Mouse (Mus musculus) retina, adult 2 months (tissue): ENCODE measurements around the gene Hist1h3e.

Experiments used
- DNase-seq: peaks from one replicate; pipeline ENCODE4 v3.0.0-alpha.2; 2012; ENCODE audit warnings: low read depth, low spot score

Hist1h3e gene

DNA sequence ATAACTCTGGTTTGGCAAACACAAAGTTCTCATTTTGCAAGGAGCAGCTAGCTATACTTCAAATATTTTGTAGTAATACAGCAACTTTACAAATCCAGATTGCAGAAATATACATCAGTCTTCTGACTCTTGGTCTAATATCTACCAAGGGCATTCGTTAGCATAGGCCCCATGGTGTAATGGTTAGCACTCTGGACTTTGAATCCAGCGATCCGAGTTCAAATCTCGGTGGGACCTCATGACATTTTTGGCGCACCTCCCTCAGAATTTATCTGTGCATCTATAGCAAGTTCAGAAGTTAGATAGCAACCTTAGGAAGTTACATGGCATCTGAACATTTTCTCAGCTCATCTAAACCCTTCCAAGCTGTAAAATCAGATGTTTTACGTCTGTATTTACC, 43.3 kb downstream of the Hist1h3e start:
- DNase-seq = no peak

DNA sequence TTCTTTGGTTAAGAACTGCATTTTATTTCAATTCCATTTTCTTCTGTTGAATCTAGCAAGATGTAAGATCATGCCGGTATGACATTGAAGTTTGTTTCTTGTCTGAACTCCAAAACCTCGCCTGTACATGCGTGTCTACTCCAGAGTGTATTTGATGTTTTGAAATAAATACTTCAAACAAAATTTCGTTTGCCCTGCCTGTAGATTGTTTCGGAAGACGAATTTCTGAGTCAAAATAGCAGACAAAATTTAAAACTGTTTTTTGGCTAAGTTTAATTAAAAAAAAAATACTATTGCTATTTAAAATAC, 43.9 kb downstream of the Hist1h3e start:
- no peak for DNase-seq

DNA sequence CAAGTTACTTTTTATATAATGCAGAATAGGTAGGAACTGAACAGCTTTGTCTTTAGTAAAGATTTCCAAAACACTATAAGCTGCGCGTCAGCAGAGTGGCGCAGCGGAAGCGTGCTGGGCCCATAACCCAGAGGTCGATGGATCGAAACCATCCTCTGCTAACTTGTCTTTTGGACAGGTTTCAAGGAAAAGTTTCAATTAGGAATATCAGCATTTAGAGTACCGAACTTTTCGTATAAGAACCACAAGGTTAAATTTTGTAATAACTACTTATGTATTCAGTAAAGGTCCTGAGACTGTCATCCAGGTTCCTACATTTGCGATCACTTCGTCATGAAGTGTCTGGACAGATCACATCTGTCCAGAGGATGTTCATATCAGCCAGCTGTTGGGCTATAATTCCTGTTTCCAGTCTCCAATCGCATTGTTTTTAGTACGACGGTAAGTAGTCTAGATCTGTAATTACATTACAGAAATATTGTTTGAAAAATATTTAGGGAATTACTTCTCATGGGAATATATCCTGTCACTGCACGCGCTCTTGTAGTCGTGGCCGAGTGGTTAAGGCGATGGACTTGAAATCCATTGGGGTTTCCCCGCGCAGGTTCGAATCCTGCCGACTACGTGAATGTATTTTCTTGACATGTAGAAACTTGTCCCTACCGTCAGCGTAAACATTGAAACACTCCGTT, 44.4 kb downstream of the Hist1h3e start:
- DNase-seq = peak; percentile 72

DNA sequence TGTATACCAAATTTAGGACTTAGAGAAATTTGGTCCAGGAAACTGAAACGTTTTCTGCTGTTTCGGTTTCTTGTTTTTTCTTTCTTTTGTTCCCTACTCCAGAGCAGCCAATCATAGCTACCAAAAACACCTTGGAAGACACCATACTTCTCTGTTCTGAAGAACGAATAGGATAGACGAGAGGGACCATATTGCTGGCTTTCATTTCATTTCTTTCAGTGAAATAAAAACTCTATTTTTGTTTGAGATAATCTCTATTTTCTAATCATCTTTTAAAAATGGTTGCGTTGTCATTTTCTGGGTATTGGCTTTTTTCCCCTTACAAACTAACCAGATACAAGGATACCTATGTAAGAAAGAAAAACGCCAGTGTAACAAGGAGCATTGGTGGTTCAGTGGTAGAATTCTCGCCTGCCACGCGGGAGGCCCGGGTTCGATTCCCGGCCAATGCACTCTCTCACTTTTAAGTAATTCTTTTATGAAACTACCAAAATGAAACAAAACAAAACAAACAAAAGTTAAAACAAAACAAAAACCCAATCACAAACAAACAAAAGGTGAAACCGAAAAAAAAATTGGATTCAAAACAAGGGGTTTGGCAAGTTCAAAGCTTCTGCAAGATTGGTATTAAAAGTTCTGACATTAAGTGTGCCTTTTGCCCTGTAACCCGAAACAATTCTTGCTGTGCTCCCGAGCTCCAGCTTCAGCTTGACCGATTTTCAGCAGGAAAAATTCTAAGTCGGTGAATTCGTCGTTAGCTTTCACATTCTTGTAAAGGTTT, 45.2 kb downstream of the Hist1h3e start:
- DNase-seq = peak; percentile 64

DNA sequence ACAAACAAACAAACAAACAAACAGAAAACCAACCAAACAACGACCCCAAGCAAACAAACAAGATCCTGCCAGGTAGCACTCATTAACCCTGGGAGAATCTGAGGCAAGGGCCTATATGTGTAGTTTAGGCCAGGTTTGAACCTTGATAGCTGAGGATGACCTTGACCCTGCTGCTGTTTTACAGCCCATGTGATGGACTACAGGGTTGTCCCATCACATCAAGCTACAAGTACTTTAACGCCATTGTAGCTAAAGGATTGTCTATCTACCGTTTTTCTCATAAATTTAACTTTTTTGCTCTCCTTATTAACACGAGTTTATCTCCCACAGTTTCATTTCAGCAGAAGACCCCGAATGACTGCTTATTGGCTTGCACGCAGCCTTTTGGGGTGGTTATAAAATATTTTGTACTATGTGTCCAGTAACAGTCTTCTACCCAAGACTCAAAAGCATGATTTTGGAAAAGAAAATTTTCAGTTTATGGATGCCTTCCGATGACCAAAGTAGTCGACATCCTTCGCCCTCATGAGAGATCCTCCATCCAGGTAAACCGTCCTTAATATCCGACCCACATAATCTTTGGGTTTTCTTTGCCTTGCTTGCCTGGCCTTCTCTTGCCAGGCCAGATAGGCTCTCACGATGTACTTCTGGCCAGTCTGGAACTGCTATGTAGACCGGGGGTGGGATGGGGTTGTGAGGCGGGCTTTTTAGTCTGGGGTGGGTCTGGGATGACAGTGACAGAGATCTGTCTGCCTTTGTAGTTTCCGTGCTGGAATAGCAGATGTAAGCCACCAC, 46.1 kb downstream of the Hist1h3e start:
- DNase-seq = no peak

DNA sequence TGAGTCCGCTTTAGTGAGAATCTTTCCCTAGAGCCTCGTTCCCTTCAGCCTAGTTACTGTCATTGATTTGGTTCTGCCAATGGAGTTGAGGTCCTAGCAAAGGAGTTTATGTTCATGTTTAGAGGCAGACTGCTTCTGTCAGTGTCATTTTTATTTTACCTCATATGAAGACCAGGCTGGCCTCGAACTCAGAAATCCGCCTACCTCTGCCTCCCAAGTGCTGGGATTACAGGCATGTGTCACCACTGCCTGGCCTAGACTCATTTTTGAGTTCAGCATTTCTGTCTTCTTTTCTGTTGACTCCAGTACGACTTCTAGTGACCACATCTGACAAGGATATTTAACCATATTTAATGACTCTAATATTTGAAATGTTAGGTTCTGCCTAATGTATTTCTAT, 46.9 kb downstream of the Hist1h3e start:
- DNase-seq = no peak

DNA sequence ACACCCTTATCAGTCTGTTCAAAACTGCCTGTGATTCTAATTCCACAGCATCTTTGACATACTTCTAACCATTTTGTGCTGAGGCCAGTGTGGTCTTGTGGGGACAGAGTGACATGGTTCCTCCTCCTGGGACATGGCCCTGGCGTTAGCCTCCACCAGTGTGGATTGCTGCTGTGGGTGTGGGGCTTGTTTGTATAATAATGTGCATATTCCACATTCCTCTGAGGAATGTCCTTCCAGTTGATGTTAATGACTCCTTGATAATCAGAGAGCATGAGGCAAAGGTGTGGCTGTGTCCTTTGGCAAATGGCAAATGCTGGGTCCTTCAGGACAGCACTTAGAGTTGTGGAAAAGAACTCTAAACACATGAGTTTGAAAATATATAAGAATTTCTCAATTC, 48.7 kb downstream of the Hist1h3e start:
- no peak for DNase-seq
